Mouse (Mus musculus) liver, embryonic 12.5 days (tissue): Measurements from ENCODE around the gene Gsg1l. TPM values are rescaled to one million over a fixed set of nuclear protein-coding genes. Genes with fewer than 3 reads are reported as not detected.
A peak's percentile ranks its signal among the peaks of the same experiment; 100 is the strongest.

Experiments used
- ATAC-seq: fragments of 200-750 bp; cut with Nextera tagmentation; 2 replicates; pipeline ENCODE4 v1.8.0; 2017; ENCODE audit warnings: moderate number of reproducible peaks, mild to moderate bottlenecking, moderate library complexity
- H3K27ac ChIP-seq: fragments of 300-500 bp; sonication (generic); 2 replicates; pipeline ENCODE4 v1.5.1; 2016; ENCODE audit warnings: mild to moderate bottlenecking
- H3K27me3 ChIP-seq: fragments of 300-500 bp; sonication (generic); replicated peaks from 2 replicates; pipeline ENCODE4 v1.6.1; 2016; ENCODE audit warnings: mild to moderate bottlenecking, moderate library complexity
- H3K36me3 ChIP-seq: fragments of 300-500 bp; sonication (generic); 2 replicates; pipeline ENCODE4 v1.6.1; 2016; ENCODE audit warnings: mild to moderate bottlenecking, moderate library complexity
- H3K4me1 ChIP-seq: fragments of 300-500 bp; sonication (generic); 2 replicates; pipeline ENCODE4 v1.6.1; 2016
- H3K4me2 ChIP-seq: fragments of 300-500 bp; sonication (generic); 2 replicates; pipeline ENCODE4 v1.6.1; 2016; ENCODE audit warnings: mild to moderate bottlenecking, moderate library complexity
- H3K4me3 ChIP-seq: fragments of 300-500 bp; sonication (generic); 2 replicates; pipeline ENCODE4 v1.5.1; 2016; ENCODE audit warnings: mild to moderate bottlenecking, moderate library complexity
- H3K9ac ChIP-seq: fragments of 300-500 bp; sonication (generic); 2 replicates; pipeline ENCODE4 v1.6.1; 2016; ENCODE audit warnings: mild to moderate bottlenecking, moderate library complexity
- H3K9me3 ChIP-seq: fragments of 300-500 bp; sonication (generic); replicated peaks from 2 replicates; pipeline ENCODE4 v1.6.1; 2016; ENCODE audit warnings: mild to moderate bottlenecking, moderate library complexity
- WGBS: fragments of 180-500 bp; shearing (Covaris S2); methylation state at CpG from one replicate; pipeline ENCODE4 v1.1.7; 2016; ENCODE audit not compliant: insufficient replicate concordance; 5-methylcytosine and 5-hydroxymethylcytosine counted together
- polyA plus RNA-seq: library from polyadenylated mRNA; unstranded; fragments of >200 nt; fragmentation: Nextera tagmentation; extraction: Ambion mirVana; gene quantifications from 2 replicates; pipeline ENCODE4 v1.2.1, GENCODE M21; 2016

The Gsg1l gene
- polyA plus RNA-seq, 1 experiment from 2014 or later: not detected

GRCm38 (mm10) chr7:126042306-126042705, 39.9 kb downstream of the Gsg1l start:
- ATAC-seq: peak; percentile 90
- H3K4me1 ChIP-seq: peaks cover 66% of the 10 kb centered on the region
- peak overlapping the region; percentile 96 for H3K27ac ChIP-seq
- 10% methylated on average over 3 of the region's 3 CpGs for WGBS
- H3K9me3 ChIP-seq: no peaks in the 10 kb centered on the region; the same call in 1 of the 2 replicates
- H3K4me3 ChIP-seq: 0 out of 2 replicates have a peak overlapping the region, but pooled peaks have one; percentile 3
- H3K4me2 ChIP-seq: peak overlapping the region; percentile 56
- H3K27me3 ChIP-seq: 0 out of 2 replicates have a peak, but pooled peaks cover 6% of the 10 kb centered on the region
- H3K9ac ChIP-seq: peak overlapping the region; percentile 63; the same call in 1 of the 2 replicates
- no peaks in the 10 kb centered on the region for H3K36me3 ChIP-seq

DNA sequence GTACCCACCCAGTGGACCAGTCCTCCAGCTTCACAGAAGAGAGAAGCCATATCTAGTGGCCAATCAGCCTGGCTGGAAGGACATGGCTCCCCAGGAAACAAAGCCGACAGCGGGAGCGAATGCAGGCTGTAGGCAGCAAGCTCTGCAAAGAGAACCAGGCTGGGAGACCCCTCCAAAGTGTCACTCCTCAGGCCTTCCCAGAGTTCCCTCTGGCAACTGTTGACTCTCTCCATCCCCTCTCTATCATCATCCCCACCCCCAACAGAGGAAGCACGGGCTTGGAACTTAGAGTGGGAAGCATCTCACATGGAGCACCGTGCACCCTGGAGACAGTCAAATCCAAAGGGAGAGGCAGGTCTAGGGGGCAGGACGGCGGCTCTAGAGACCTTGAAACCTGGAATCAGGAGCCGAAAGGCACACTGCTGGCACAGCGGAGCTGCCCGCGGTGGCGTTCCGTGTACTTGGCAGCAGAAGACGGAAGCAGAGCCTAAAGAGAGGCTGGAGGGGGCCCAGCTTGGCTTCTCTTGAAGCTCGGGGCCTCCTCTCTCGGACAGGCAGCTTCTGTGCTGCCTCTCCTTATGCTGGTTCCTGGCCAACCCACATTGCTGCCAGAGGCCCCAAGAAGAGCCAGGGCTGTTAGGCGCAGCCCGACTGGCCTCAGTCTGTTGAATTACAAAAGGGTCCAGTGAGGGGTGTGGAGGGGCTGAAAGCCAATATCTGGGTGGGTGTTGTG, 41.3 kb downstream of the Gsg1l start:
- Histone ChIP-seq H3K9me3 (no peaks in the 10 kb centered on the region; the same call in 1 of the 2 replicates), H3K9ac (peak overlapping the region; percentile 63), H3K4me3 (no peak overlapping the region), H3K27ac (peak overlapping the region; percentile 96), H3K4me2 (no peak overlapping the region), H3K4me1 (peaks cover 69% of the 10 kb centered on the region), H3K36me3 (no peaks in the 10 kb centered on the region), H3K27me3 (0 out of 2 replicates have a peak, but pooled peaks cover 3% of the 10 kb centered on the region)
- 73% methylated on average over 18 of the region's 18 CpGs for WGBS
- ATAC-seq: no peak

GRCm38 (mm10) chr7:126039847-126040246, 42.4 kb downstream of the Gsg1l start:
- H3K4me1 ChIP-seq: peaks cover 69% of the 10 kb centered on the region
- H3K27me3 ChIP-seq: 0 out of 2 replicates have a peak, but pooled peaks cover 3% of the 10 kb centered on the region
- peak overlapping the region; percentile 96 for H3K27ac ChIP-seq
- ATAC-seq: no peak
- no peak overlapping the region for H3K4me3 ChIP-seq
- no peaks in the 10 kb centered on the region; the same call in 1 of the 2 replicates for H3K9me3 ChIP-seq
- WGBS: 54% methylated on average over 5 of the region's 5 CpGs
- no peaks in the 10 kb centered on the region for H3K36me3 ChIP-seq
- peak overlapping the region; percentile 54 for H3K4me2 ChIP-seq
- H3K9ac ChIP-seq: peak overlapping the region; percentile 63

- H3K9ac ChIP-seq: peak overlapping the region; percentile 57
- no peaks in the 10 kb centered on the region for H3K36me3 ChIP-seq
- H3K4me1 ChIP-seq: peaks cover 69% of the 10 kb centered on the region
- H3K27me3 ChIP-seq: 0 out of 2 replicates have a peak, but pooled peaks cover 3% of the 10 kb centered on the region
- peak; percentile 88 for ATAC-seq
- H3K9me3 ChIP-seq: no peaks in the 10 kb centered on the region
- H3K4me3 ChIP-seq: peak overlapping the region; percentile 7; the same call in 1 of the 2 replicates
- H3K27ac ChIP-seq: peak overlapping the region; percentile 96
- 50% methylated on average over 5 of the region's 5 CpGs for WGBS
- peak overlapping the region; percentile 54 for H3K4me2 ChIP-seq
Measured at GRCm38 (mm10) chr7:126039247-126039835, 42.9 kb downstream of the Gsg1l start.

DNA sequence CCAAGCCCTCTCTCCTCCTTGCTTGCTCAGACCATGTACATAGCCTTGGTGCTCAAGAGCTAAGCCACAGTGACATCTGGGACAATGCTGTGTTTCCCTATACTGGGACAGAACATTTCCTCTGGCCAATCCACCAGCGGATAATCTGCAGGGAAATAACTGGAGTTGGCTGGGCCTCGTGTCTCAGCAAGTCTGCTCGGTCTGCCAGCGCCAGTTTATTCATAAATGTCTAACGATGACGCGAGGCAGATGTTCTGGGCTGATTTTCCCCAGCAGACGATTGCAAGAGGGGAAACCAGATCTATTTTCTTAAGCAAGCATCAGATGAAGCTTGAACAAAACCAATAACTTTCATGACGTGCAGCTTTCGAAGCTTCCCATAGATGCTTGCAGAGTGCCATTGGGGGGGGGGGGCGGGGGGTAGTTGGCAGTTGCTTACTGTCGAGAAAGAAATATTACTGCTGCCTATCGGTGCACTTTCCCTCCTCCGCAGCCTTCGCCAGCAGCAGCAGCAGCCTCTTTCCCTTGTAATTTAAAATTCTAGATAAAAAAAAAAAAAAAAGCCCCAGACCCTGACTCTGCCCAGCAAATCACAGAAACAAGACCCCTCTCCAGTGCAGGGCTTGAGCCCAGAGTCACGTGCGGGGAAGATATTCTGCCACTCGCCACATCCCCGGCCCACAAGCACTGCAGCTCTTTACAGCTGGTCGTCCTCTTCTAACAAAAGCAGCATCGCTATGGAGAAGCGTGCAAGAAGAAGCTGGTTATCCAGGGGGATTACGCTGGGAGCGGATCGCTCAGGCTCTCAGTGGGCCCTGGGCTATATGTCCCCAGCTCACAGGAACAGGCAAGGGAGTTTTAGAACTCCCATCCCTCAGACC, 43.6 kb downstream of the Gsg1l start:
- Histone ChIP-seq H3K27me3 (0 out of 2 replicates have a peak, but pooled peaks cover 3% of the 10 kb centered on the region), H3K4me1 (peaks cover 70% of the 10 kb centered on the region), H3K9ac (peak overlapping the region; percentile 57), H3K27ac (peak overlapping the region; percentile 96), H3K36me3 (no peaks in the 10 kb centered on the region), H3K4me3 (no peak overlapping the region), H3K9me3 (no peaks in the 10 kb centered on the region), H3K4me2 (peak overlapping the region; percentile 54)
- no peak for ATAC-seq
- WGBS: 63% methylated on average over 25 of the region's 25 CpGs

GRCm38 (mm10) chr7:126035332-126035731, 46.9 kb downstream of the Gsg1l start:
- no peak for ATAC-seq
- Histone ChIP-seq H3K4me1 (peaks cover 43% of the 10 kb centered on the region), H3K36me3 (no peaks in the 10 kb centered on the region), H3K27me3 (peaks cover 7% of the 10 kb centered on the region; the same call in 1 of the 2 replicates), H3K9me3 (no peaks in the 10 kb centered on the region), H3K27ac (no peak overlapping the region), H3K4me2 (no peak overlapping the region), H3K4me3 (no peak overlapping the region), H3K9ac (no peak overlapping the region)
- WGBS: 67% methylated on average over 3 of the region's 3 CpGs

GRCm38 (mm10) chr7:126032776-126033209, 49.4 kb downstream of the Gsg1l start:
- Histone ChIP-seq H3K27me3 (peaks cover 7% of the 10 kb centered on the region; the same call in 1 of the 2 replicates), H3K9me3 (no peaks in the 10 kb centered on the region), H3K9ac (no peak overlapping the region), H3K27ac (no peak overlapping the region), H3K4me3 (no peak overlapping the region), H3K36me3 (no peaks in the 10 kb centered on the region), H3K4me2 (no peak overlapping the region), H3K4me1 (peaks cover 18% of the 10 kb centered on the region)
- no peak for ATAC-seq
- 82% methylated on average over 5 of the region's 5 CpGs for WGBS

- H3K9ac ChIP-seq: no peak overlapping the region
- no peaks in the 10 kb centered on the region for H3K36me3 ChIP-seq
- H3K4me2 ChIP-seq: no peak overlapping the region
- H3K27me3 ChIP-seq: peaks cover 7% of the 10 kb centered on the region; the same call in 1 of the 2 replicates
- H3K9me3 ChIP-seq: no peaks in the 10 kb centered on the region
- H3K4me3 ChIP-seq: no peak overlapping the region
- ATAC-seq: no peak
- WGBS: 79% methylated on average over 3 of the region's 3 CpGs
- no peak overlapping the region for H3K27ac ChIP-seq
- H3K4me1 ChIP-seq: peaks cover 18% of the 10 kb centered on the region
Measured at GRCm38 (mm10) chr7:126032365-126032755, 49.9 kb downstream of the Gsg1l start.

- WGBS: 66% methylated on average over 10 of the region's 10 CpGs
- Histone ChIP-seq H3K9me3 (no peaks in the 10 kb centered on the region), H3K36me3 (no peaks in the 10 kb centered on the region)
Measured at GRCm38 (mm10) chr7:126031598-126032364, 50.4 kb downstream of the Gsg1l start.

DNA sequence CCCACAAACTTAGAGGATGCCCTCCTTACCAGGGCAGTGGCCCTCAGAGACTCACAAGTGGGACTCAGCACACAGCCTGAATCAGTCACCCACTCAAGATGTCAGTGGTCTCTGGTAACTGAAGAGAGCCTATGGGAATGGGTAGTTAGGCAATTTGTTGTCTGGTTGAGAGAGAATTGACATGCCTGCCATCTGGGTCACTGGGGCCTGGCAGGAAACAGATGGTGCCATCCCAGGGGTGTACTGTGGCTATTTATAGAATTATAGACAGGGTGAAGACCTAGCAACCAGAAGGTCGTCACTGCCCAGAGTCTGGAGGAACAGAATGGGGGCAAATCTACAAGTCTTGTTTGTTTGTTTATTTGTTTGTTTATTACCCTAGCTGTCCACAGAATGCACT, 54.8 kb downstream of the Gsg1l start:
- no peak overlapping the region for H3K9ac ChIP-seq
- H3K27ac ChIP-seq: no peak overlapping the region
- no peak for ATAC-seq
- no peak overlapping the region for H3K4me2 ChIP-seq
- H3K4me1 ChIP-seq: peaks cover 11% of the 10 kb centered on the region
- no peaks in the 10 kb centered on the region for H3K9me3 ChIP-seq
- peaks cover 5% of the 10 kb centered on the region; the same call in 1 of the 2 replicates for H3K27me3 ChIP-seq
- H3K36me3 ChIP-seq: no peaks in the 10 kb centered on the region
- 14% methylated on average over 1 of the region's 1 CpGs for WGBS
- H3K4me3 ChIP-seq: no peak overlapping the region

More at GRCm38 (mm10) chr7:126031598-126032364, 50.4 kb downstream of the Gsg1l start:
- no peak overlapping the region for H3K4me3 ChIP-seq
- peaks cover 23% of the 10 kb centered on the region for H3K4me1 ChIP-seq
- H3K27ac ChIP-seq: no peak overlapping the region
- ATAC-seq: peak; percentile 28; the same call in 1 of the 2 replicates
- H3K27me3 ChIP-seq: peaks cover 7% of the 10 kb centered on the region; the same call in 1 of the 2 replicates
- H3K4me2 ChIP-seq: no peak overlapping the region
- H3K9ac ChIP-seq: no peak overlapping the region

DNA sequence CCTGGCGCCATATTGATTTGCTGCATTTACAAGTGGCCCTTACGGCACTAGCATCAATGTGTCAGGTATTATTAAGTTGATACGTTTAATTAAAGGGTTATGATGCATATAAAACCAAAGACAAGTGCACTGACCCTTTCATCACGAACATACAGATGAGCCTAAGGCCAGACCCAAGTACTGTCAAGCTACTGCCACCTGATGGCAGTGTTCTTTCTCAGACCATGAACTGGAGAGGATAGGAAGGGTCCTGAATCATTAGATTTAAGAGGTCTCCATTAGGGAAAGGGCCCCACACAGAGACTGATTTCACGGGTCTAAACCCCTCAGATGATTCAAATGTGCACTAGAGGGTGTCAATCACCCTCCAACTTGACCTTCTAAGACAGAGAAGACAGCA, 55.6 kb downstream of the Gsg1l start:
- Histone ChIP-seq H3K36me3 (no peaks in the 10 kb centered on the region), H3K9me3 (no peaks in the 10 kb centered on the region), H3K27ac (no peak overlapping the region), H3K4me2 (no peak overlapping the region), H3K4me3 (no peak overlapping the region), H3K27me3 (peaks cover 2% of the 10 kb centered on the region; the same call in 1 of the 2 replicates), H3K4me1 (peaks cover 17% of the 10 kb centered on the region), H3K9ac (no peak overlapping the region)
- ATAC-seq: no peak
- WGBS: 48% methylated on average over 5 of the region's 5 CpGs
